Mouse (Mus musculus): ENCODE measurements around the gene Lcmt1. TPM values are rescaled to one million over a fixed set of nuclear protein-coding genes. Genes with fewer than 3 reads are reported as not detected.

Gene Lcmt1
- 100 and 115 TPM in 2 replicates for polyA plus RNA-seq (2014; fragmentation: Nextera tagmentation; extraction: Ambion mirVana)

DNA sequence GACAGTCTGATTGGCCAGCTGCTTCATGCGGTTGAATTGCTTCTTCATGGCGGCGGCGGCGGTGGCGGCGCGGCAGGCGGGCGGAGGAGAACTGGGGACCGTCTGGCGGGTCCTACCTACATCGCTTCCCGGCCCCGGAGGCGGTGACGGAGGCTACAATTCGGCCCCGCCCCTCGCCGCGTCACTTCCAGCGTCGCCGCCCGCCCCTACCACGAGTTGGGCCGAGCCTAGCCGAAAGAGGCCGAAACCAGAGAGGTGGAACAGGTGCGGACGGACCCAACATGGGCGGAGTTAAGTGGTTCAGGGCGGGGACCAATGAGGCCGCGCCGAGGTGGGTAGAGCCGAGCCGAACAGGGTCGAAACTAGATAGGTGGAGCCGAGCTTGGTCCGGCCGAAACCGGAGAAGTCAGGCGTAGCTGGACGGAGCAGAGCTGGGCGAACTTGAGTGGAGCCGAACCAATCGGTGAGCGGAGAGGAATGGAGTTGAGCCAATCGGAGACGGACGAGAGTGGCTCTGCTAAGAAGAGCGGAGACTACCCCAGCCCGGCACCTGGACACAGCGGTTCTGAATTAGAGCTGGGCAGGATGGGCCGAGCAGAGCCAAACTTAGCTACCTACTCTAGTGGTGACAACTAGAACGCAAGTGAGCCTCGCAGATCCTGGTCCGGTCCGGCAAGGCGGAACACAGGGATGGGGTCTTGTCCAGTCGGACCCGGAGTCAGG, at the start of gene Lcmt1, which contains the start of gene Arhgap17:
Lcmt1 (plus strand) TSS at position 26 of the 723 bp plus-strand sequence.
Arhgap17 (minus strand) TSS at position 157 of the 723 bp plus-strand sequence.
- Histone ChIP-seq H3K27me3 (ENCODE audit: control insufficient read depth, insufficient read depth, low read length) (no peaks in the 10 kb centered on the region), H3K27ac (replicated peaks; ENCODE audit: low read depth, low read length) (peak within 1 kb of the TSS; percentile 87), H3K4me1 (ENCODE audit: control insufficient read depth, insufficient read depth, low read length) (peaks cover 26% of the 10 kb centered on the region), H3K9me3 (ENCODE audit: control insufficient read depth, low read length) (no peaks in the 10 kb centered on the region), H3K4me3 (replicated peaks; ENCODE audit: low read depth, low read length) (peak within 1 kb of the TSS; percentile 70), H3K36me3 (ENCODE audit: control insufficient read depth, insufficient read depth, low read length) (no peaks in the 10 kb centered on the region), H3K9ac (replicated peaks; ENCODE audit: low read length) (peak within 1 kb of the TSS; percentile 82), H3K4me2 (ENCODE audit: low read length) (peak within 1 kb of the TSS; percentile 89)
- peak; percentile 96 for ATAC-seq (ENCODE audit: low FRiP score, low TSS enrichment)
- WGBS: under 1% methylated on average over 64 of the region's 64 CpGs
- DNase-seq: peak; percentile 97

DNA sequence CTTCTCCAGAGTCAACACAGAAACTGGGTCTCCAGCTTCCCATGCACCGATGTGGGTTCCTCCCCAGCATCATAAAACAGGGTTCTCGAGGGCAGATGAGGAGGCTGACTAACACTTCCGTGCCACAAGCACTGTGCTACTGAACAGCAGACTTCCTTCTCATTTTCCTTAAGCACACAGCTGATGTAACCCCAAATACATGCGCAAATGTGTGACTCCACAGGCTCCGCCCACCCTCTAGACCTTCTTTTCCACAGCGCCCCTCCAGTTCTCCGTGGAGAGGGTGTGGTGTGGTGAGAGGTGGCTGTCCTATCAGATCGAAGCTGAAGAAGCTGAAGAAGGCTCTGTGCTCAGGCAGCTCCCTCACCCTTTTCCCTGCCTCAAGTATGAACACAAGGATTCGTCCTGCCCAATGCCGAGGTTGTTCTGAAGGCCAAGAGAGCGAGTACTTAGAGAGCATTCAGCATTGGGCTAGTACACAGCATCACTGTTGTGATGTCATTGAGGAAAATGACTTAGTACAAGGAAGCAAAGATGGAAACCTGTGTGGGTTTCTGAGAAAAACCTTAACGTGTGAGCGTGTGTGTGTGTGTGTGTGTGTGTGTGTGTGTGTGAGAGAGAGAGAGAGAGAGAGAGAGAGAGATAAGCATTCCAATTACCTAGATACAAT, 47.0 kb upstream of the Lcmt1 start:
- Histone ChIP-seq H3K27me3 (ENCODE audit: control insufficient read depth, insufficient read depth, low read length) (no peaks in the 10 kb centered on the region), H3K4me3 (replicated peaks; ENCODE audit: low read depth, low read length) (no peak overlapping the region), H3K36me3 (ENCODE audit: control insufficient read depth, insufficient read depth, low read length) (peaks cover 72% of the 10 kb centered on the region), H3K9ac (replicated peaks; ENCODE audit: low read length) (no peak overlapping the region), H3K27ac (replicated peaks; ENCODE audit: low read depth, low read length) (no peak overlapping the region), H3K4me2 (ENCODE audit: low read length) (no peak overlapping the region), H3K9me3 (ENCODE audit: control insufficient read depth, low read length) (no peaks in the 10 kb centered on the region), H3K4me1 (ENCODE audit: control insufficient read depth, insufficient read depth, low read length) (no peaks in the 10 kb centered on the region)
- ATAC-seq (ENCODE audit: low FRiP score, low TSS enrichment): no peak
- no peak for DNase-seq
- 90% methylated on average over 13 of the region's 13 CpGs for WGBS

DNA sequence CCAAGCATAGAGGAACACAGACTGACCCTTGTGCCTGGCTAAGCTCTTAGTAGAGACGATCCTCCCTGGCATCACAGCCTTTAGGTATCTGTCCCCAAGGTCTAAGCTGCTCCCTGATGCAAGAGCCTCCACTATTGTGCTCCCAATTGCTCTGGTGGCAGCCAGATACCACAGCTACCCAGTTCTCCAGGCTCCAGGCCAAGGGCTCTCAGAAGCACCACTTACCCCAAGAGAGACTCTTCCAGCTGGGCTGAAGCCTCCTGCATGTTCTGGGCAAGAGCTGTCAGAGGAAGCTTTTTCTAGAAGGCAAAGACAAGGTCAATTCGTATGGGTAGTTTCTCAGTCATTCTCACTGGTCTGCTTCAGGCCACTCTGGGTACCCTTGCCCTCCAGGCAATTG, 46.2 kb upstream of the Lcmt1 start:
- Histone ChIP-seq H3K27ac (replicated peaks; ENCODE audit: low read depth, low read length) (no peak overlapping the region), H3K4me3 (replicated peaks; ENCODE audit: low read depth, low read length) (no peak overlapping the region), H3K4me2 (ENCODE audit: low read length) (no peak overlapping the region), H3K27me3 (ENCODE audit: control insufficient read depth, insufficient read depth, low read length) (no peaks in the 10 kb centered on the region), H3K4me1 (ENCODE audit: control insufficient read depth, insufficient read depth, low read length) (no peaks in the 10 kb centered on the region), H3K9ac (replicated peaks; ENCODE audit: low read length) (no peak overlapping the region), H3K36me3 (ENCODE audit: control insufficient read depth, insufficient read depth, low read length) (peaks cover 67% of the 10 kb centered on the region), H3K9me3 (ENCODE audit: control insufficient read depth, low read length) (no peaks in the 10 kb centered on the region)
- 92% methylated on average over 2 of the region's 2 CpGs for WGBS
- no peak for DNase-seq
- ATAC-seq (ENCODE audit: low FRiP score, low TSS enrichment): no peak

DNA sequence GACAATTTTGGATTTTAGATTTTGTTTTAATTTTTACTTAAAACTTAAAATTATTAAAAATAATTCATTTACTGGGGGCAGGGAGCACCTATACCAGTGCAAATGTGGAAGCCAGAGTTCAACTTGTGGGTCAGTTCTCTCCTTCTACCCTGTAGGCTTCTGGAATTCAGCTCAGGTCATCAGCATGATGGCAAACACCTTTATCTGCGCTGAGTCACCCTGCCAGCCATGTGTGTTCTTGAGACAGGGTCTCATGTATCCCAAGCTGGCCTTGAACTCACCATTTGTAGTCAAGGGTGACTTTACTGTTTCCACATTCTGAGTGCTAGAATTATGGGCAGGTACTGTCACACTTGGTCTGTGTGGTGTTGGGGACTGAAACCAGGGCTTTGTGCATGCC, 45.5 kb upstream of the Lcmt1 start:
- no peaks in the 10 kb centered on the region for H3K27me3 ChIP-seq (ENCODE audit: control insufficient read depth, insufficient read depth, low read length)
- H3K36me3 ChIP-seq (ENCODE audit: control insufficient read depth, insufficient read depth, low read length): peaks cover 59% of the 10 kb centered on the region
- no peak overlapping the region for H3K4me3 ChIP-seq (replicated peaks; ENCODE audit: low read depth, low read length)
- 92% methylated on average over 1 of the region's 1 CpGs for WGBS
- H3K27ac ChIP-seq (replicated peaks; ENCODE audit: low read depth, low read length): no peak overlapping the region
- H3K9me3 ChIP-seq (ENCODE audit: control insufficient read depth, low read length): no peaks in the 10 kb centered on the region
- DNase-seq (no peak), ATAC-seq (ENCODE audit: low FRiP score, low TSS enrichment) (no peak)
- H3K4me1 ChIP-seq (ENCODE audit: control insufficient read depth, insufficient read depth, low read length): no peaks in the 10 kb centered on the region
- no peak overlapping the region for H3K4me2 ChIP-seq (ENCODE audit: low read length)
- no peak overlapping the region for H3K9ac ChIP-seq (replicated peaks; ENCODE audit: low read length)

DNA sequence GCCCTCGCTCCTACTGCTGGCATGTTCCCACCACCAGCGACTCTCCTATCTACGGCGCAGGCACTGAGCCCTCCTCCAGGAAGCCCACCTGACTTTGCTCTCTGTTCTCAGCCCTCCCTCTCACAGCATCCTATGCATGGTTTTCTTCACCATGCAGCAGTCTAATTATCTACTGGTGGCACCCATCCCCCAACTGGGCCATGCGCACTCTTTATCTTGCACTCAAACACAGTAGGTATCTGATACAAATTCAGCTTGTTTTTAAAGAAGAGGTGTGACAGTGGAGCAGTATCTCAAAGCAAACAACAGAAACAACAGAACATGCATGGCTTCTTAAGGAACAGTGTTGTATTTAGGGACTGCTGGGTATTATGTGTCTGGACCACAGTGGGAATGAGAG, 43.5 kb upstream of the Lcmt1 start:
- ATAC-seq (ENCODE audit: low FRiP score, low TSS enrichment): no peak
- peaks cover 44% of the 10 kb centered on the region for H3K36me3 ChIP-seq (ENCODE audit: control insufficient read depth, insufficient read depth, low read length)
- DNase-seq: no peak

DNA sequence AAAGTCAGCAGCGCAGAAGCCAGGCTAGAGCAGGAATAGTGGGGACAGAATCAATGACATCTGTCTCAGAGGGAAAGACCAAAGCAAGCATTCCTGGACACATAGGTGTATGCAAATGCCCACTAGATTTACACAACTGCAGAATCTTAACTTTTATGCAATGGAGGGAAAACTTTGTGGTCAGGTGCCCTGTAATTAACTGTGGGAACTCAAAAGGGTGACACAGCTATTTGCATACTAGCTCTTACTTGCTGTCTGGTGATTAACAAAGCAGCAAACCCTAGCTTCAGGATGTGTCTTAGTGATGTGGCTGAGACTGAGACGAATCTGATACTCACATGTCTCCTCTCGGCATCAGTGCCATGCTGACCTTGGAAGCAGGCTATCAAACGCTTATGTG, 42.7 kb upstream of the Lcmt1 start:
- H3K9me3 ChIP-seq (ENCODE audit: control insufficient read depth, low read length): no peaks in the 10 kb centered on the region
- DNase-seq (no peak), ATAC-seq (ENCODE audit: low FRiP score, low TSS enrichment) (no peak)
- H3K27ac ChIP-seq (replicated peaks; ENCODE audit: low read depth, low read length): no peak overlapping the region
- WGBS: 87% methylated on average over 4 of the region's 4 CpGs
- no peak overlapping the region for H3K4me3 ChIP-seq (replicated peaks; ENCODE audit: low read depth, low read length)
- no peak overlapping the region for H3K9ac ChIP-seq (replicated peaks; ENCODE audit: low read length)
- H3K4me1 ChIP-seq (ENCODE audit: control insufficient read depth, insufficient read depth, low read length): no peaks in the 10 kb centered on the region
- no peaks in the 10 kb centered on the region for H3K27me3 ChIP-seq (ENCODE audit: control insufficient read depth, insufficient read depth, low read length)
- peaks cover 35% of the 10 kb centered on the region for H3K36me3 ChIP-seq (ENCODE audit: control insufficient read depth, insufficient read depth, low read length)
- no peak overlapping the region for H3K4me2 ChIP-seq (ENCODE audit: low read length)

More for the DNA sequence above, 43.5 kb upstream of the Lcmt1 start:
- Histone ChIP-seq H3K4me2 (ENCODE audit: low read length) (no peak overlapping the region), H3K4me1 (ENCODE audit: control insufficient read depth, insufficient read depth, low read length) (no peaks in the 10 kb centered on the region), H3K9ac (replicated peaks; ENCODE audit: low read length) (no peak overlapping the region), H3K27ac (replicated peaks; ENCODE audit: low read depth, low read length) (no peak overlapping the region), H3K4me3 (replicated peaks; ENCODE audit: low read depth, low read length) (no peak overlapping the region), H3K9me3 (ENCODE audit: control insufficient read depth, low read length) (no peaks in the 10 kb centered on the region), H3K27me3 (ENCODE audit: control insufficient read depth, insufficient read depth, low read length) (no peaks in the 10 kb centered on the region)
- 89% methylated on average over 5 of the region's 5 CpGs for WGBS

DNA sequence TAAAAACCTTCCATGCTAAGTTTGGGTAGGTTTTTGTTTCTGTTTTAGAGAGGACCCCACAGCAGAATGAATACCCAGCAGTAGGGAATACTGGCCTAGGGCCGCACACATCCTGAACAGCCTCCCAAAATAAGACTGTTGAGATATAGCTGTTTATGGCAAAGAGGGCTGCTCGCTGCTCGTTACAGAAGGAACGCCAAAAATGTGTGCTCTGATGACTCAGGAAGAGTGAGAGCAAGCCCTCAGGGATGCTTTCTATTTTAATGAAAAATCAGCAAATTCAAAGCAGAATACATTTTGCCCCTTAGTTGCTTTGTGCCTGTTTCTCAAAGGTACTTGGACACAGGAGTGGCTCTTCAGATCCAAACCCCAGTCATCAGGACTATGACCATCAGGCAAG, 41.7 kb upstream of the Lcmt1 start:
- Histone ChIP-seq H3K9ac (replicated peaks; ENCODE audit: low read length) (no peak overlapping the region), H3K9me3 (ENCODE audit: control insufficient read depth, low read length) (no peaks in the 10 kb centered on the region), H3K36me3 (ENCODE audit: control insufficient read depth, insufficient read depth, low read length) (peaks cover 25% of the 10 kb centered on the region), H3K4me1 (ENCODE audit: control insufficient read depth, insufficient read depth, low read length) (no peaks in the 10 kb centered on the region), H3K27me3 (ENCODE audit: control insufficient read depth, insufficient read depth, low read length) (no peaks in the 10 kb centered on the region), H3K4me3 (replicated peaks; ENCODE audit: low read depth, low read length) (no peak overlapping the region), H3K27ac (replicated peaks; ENCODE audit: low read depth, low read length) (no peak overlapping the region), H3K4me2 (ENCODE audit: low read length) (no peak overlapping the region)
- WGBS: 79% methylated on average over 4 of the region's 4 CpGs
- no peak for ATAC-seq (ENCODE audit: low FRiP score, low TSS enrichment)
- DNase-seq: no peak

DNA sequence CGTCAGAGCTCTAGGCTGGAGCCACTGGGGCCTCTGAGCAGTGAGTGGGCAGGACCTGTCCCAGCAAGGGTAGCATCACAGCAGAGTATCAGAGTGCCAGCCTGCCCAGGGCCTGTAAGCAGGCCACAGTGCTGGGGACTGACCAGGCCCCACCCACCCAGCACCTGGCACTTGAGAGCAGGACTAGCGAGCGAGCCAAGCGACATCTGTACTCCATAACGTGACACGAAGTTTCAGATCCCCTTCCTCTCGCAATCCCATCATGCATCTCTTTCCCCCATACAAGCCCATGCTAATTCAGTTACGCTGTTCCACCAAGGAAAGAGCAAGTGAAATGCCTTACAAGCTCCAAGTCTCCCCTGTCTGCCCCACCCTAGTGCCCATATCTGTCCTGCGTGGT, 39.1 kb upstream of the Lcmt1 start:
- no peaks in the 10 kb centered on the region for H3K27me3 ChIP-seq (ENCODE audit: control insufficient read depth, insufficient read depth, low read length)
- H3K4me3 ChIP-seq (replicated peaks; ENCODE audit: low read depth, low read length): no peak overlapping the region
- H3K9me3 ChIP-seq (ENCODE audit: control insufficient read depth, low read length): no peaks in the 10 kb centered on the region
- no peak overlapping the region for H3K9ac ChIP-seq (replicated peaks; ENCODE audit: low read length)
- DNase-seq (no peak), ATAC-seq (ENCODE audit: low FRiP score, low TSS enrichment) (no peak)
- no peaks in the 10 kb centered on the region for H3K4me1 ChIP-seq (ENCODE audit: control insufficient read depth, insufficient read depth, low read length)
- no peak overlapping the region for H3K4me2 ChIP-seq (ENCODE audit: low read length)
- WGBS: 92% methylated on average over 9 of the region's 9 CpGs
- peaks cover 12% of the 10 kb centered on the region; the same call in 1 of the 2 replicates for H3K36me3 ChIP-seq (ENCODE audit: control insufficient read depth, insufficient read depth, low read length)
- H3K27ac ChIP-seq (replicated peaks; ENCODE audit: low read depth, low read length): no peak overlapping the region

DNA sequence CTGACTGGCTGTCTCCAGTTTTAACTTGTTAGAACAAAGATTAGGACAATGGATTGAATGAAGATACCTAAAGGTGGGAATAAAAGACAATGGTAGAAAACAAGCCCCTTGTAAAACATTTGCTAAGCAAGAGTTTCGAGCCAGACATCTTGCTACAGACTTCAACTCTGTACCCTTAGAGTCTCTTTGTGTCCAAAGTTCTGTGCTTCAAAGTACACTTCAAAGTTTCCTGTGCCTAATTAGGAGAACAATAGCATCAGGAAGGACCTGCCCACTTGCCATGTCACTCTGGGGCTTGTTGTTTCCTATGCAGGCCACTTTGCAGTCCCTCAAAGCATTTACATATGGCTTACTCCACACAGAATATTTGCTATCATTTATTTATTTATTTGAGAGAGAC, 33.3 kb upstream of the Lcmt1 start:
- H3K9ac ChIP-seq (replicated peaks; ENCODE audit: low read length): no peak overlapping the region
- no peaks in the 10 kb centered on the region for H3K36me3 ChIP-seq (ENCODE audit: control insufficient read depth, insufficient read depth, low read length)
- WGBS: 80% methylated on average over 1 of the region's 1 CpGs
- H3K9me3 ChIP-seq (ENCODE audit: control insufficient read depth, low read length): no peaks in the 10 kb centered on the region
- H3K27me3 ChIP-seq (ENCODE audit: control insufficient read depth, insufficient read depth, low read length): no peaks in the 10 kb centered on the region
- no peak overlapping the region for H3K4me2 ChIP-seq (ENCODE audit: low read length)
- no peak overlapping the region for H3K27ac ChIP-seq (replicated peaks; ENCODE audit: low read depth, low read length)
- DNase-seq: no peak
- no peaks in the 10 kb centered on the region for H3K4me1 ChIP-seq (ENCODE audit: control insufficient read depth, insufficient read depth, low read length)
- H3K4me3 ChIP-seq (replicated peaks; ENCODE audit: low read depth, low read length): no peak overlapping the region
- ATAC-seq (ENCODE audit: low FRiP score, low TSS enrichment): no peak
